Mouse (Mus musculus) heart, postnatal 36 days (tissue): ENCODE data around the gene Mtrex. TPM values are rescaled to one million over a fixed set of nuclear protein-coding genes. Genes with fewer than 3 reads are reported as not detected.

Experiments
- DNase-seq, 2 experiments: peaks; one replicate each; pipeline ENCODE4 v3.0.0; 2021 to 2022
- intact Hi-C: fragments of 180-260 bp; cut with DNase I; formaldehyde crosslinking; loops from one replicate; pipeline ENCODE4 v1.15.1; 2025
- total RNA-seq, 2 experiments: library from RNA; stranded (reverse); gene quantifications; 2 replicates each; pipeline ENCODE4 v1.2.3; 2021

The Mtrex gene
- total RNA-seq, 2 experiments from 2014 or later: 26.2 to 27.9 TPM

DNA sequence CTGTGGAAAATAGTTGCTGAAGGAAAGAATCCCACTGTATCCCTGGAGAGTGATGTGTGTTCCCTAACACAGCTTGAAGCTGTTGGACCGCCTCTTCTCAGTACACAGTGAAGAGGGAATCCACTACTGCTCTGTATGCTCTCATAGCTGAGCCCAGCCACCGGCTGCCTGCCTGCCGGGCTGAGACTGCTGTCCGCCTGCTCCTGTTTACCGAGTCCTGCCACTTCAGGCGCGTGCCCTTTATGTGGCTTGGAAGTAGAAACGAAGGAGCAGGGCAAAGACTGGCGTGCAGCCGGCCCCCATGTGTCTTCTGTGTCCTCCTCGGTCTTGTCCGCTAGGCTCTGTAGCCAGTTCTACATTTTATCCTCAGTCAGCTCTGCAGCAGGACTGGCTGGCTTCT is 92.1 kb downstream of the Mtrex start:
- DNase-seq: peak in 1 of 2 experiments; percentile 23
- intact Hi-C loops: no loop called here

DNA sequence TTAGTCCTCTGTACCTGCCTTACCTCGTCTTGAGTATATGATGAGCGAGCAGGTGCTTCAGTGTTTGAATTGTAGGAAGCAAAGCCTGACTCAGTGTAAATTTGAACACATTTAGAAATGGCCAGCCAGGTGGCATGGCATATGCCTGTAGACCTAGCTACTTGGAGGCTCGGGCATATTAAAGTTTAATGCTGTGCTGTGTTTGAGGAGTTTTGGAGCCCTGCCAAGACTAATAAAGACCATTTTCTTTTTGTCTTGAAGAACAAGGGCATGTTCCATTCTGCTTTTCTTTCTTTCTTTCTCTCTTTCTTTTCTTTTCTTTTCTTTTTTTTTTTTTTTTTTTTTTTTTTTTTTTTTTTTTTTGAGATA is 93.3 kb downstream of the Mtrex start:
- intact Hi-C loops: no loop called here
- no peak for DNase-seq

DNA sequence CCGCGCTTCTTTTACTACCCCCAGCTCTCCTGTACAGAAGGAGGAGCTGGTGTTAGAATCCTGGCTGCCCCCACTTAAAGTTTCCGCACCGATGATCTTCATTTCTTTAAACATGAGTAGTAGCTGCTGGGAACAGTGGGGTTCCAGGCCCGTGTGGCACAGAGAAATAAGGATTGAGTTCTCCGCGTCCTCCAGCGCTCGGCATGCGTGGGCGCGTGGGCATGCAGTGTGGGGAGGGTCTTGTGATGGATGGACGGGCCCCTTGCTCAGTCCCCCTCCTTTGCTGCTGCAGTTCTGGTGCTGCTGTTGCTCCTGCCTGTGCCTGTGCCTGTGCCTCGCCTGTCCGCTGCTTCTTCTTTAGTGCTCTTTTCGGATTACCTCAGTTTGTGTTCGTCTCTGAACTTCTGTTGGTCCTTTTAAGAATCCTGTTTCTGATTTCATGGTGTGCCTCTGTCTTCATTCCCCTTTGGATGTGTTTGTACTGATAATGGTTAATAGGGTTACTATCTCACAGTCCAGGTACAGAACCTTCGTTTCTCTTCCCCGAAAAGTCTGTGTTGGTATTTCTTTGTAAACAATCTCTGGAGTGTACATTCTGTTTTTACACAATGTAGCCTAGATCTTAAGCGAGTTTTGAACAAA is 93.8 kb downstream of the Mtrex start:
- no peak for DNase-seq
- intact Hi-C loops: no loop called here

DNA sequence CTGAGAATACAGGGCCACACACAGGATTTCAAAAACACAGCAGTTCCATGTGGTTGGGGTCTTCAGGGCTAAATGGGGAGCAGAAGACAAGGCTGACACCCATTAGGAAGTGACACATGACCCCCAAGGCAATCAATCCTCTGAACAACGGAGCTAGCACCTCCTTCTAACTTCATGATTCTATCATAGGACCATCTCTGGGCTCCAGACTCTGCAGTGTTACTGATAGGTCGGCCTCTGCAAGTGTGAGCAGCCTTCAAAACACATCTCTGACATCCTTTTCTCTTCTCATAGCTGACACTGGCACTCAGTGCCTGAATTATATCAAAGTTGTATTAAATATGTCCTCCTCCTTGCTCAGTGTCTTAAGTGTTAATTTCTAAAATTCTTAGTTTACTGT is 94.6 kb downstream of the Mtrex start:
- intact Hi-C loops: no loop called here
- DNase-seq: no peak

DNA sequence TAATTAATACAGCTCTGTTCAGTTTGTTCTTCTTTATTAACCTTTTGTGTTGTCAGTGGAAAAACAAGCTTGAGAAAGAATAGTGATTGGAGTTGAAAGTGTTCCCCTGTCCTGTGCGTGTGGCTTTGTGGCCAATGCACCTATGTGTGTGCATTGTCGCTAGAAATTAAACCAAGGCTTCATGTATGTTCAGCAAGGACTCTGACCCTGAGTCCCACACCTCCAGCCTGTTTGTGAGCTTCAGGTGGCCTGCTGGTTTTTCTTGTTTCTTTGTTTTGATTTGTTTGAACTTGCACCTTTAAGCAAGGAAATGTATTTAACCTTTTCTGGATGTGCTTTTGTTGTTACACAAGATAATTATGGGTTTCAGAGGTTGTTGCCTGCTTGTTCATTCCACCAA is 97.6 kb downstream of the Mtrex start:
- intact Hi-C loops: no loop called here

DNA sequence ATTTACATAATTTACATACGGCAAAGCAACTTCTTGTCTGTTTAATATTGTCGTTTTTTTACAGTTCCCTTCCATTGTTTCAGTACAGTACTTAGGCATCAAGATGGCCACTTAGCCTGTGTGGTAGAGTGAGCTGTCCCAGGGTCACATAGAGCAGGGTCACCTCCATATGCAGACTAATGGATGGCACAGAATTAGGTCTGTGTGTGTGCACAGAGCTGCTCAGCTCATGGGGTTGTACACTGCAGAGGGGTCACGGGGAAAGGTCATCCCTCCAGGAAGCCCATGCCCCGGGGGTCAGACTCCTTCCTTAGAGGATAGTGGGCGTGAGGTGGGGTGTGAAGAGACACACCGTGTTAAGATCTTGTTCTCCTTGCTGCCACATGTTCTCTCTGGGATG is 101.7 kb downstream of the Mtrex start:
- no peak for DNase-seq
- intact Hi-C loops: no loop called here

More for the DNA sequence above, 97.6 kb downstream of the Mtrex start:
- no peak for DNase-seq

DNA sequence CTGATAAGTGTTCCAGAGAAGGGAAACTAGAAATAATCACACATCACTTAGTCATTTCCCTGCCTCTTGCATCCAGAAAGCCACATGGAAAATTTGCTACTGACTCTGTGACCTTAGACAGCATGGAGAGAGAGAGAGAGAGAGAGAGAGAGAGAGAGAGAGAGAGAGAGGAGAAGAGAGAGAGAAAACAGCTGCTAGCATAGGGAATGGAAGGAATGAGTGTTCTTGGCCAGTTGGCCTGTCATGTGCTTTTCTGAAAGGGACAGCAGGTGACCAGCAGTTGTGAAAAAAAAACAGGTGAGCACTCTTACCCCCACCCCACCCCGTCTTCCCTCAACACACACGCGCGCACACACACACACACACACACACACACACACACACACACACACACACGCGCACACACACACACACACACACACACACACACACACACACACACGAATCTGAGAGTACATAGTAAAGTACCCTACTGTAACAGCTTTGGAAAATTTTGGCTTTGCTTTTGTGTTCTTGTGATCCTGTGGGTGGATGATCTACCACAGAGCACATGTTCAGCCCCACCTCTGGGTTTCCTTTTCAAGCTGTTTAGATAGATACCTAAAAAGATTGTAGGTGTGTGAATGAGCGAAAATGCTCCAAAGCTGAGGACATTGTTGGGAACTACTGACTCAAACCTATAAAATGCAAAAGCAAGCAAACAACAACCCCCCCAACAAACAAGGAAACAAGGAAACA is 103.1 kb downstream of the Mtrex start:
- intact Hi-C loops: no loop called here
- no peak for DNase-seq

DNA sequence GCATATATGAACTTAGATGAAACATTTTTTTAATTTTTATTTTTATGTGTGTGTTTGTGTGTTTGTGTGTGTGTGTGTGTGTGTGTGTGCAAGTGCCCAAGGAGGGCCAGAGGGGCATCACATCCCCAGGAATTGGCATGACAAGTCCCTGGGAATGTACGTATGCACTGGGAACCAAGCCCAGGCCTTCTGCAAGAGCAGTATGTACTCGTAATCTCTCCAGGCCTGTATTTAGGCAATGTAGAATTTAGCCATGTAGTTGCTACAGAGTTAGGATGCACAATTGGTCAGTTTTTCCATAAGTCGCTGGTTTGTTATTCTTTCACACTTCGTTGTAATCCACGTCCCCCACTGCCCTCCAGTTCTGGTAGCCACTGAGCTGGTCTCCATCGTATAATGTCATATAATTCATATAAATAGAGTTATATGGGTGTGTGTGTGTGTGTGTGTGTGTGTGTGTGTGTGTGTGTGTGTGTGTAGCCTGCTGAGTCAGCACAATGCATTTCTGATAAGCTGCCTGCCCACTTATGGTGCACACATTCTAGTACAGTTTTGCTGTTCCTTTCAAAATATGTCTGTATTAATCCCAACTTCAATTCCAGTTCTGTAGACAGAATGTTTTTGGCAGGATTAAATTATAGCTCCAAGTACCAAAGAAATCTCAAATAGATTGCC is 103.8 kb downstream of the Mtrex start:
- DNase-seq: no peak
- intact Hi-C loops: no loop called here

DNA sequence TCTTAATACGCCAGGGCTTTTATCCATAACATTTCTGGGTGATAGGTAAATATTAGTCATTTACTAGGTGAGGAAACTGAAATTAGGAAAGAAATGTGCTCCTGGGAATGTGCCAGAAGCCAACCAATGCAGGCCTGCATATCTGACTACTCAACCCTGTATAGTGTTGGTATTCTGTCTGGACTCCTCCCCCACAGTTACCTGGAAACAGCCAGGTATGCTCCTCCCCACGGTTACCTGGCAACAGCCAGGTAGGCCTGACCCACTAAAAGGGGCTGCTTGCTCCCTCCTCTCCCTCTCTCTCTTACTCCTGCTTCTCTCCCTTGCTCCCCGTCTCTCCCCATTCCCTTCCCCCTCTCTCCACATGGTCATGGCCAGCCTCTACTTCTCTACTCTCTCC is 104.8 kb downstream of the Mtrex start:
- no peak for DNase-seq
- intact Hi-C loops: no loop called here

DNA sequence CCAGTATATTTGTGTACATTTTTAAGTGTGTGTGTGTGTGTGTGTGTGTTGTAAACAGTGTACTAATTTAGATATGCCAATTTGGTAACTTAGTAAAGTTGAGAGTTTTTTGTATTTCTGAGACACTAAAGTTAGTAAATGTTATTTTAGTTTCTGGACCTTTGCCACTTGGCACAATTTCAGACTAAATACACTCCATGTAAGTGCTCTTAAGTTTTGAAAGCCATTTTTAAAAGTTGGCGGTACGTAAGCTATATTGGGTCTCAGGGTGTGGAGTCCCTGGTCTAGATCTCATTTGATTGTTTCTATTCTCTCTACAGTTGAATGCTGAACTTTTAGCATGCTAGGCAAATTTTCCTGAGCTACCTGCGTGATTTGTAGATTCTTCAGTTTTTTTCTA is 109.1 kb downstream of the Mtrex start:
- no peak for DNase-seq
- intact Hi-C loops: no loop called here

Other genes starting within 250 kb of the Mtrex start
- 10 to 100 TPM; 54.6 to 63.8 TPM for gene Plpp1, start 126.6 kb downstream of the Mtrex start, total RNA-seq
- gene Dhx29, start 56 bp upstream of the Mtrex start, total RNA-seq: 10 to 100 TPM; 13.1 to 13.2 TPM
- gene Ccno, start 60.4 kb upstream of the Mtrex start, total RNA-seq: under 1 TPM; 0.19 to 0.67 TPM
- not detected for gene Mcidas, start 66.4 kb upstream of the Mtrex start, total RNA-seq
- gene Cdc20b, start 107.7 kb upstream of the Mtrex start, total RNA-seq: not detected
- 10 to 100 TPM; 34.5 to 37.7 TPM for gene Gpx8, start 119.0 kb upstream of the Mtrex start, total RNA-seq
- gene Gzma, start 173.6 kb upstream of the Mtrex start, total RNA-seq: under 1 TPM in 1 of 2 experiments, not detected in 1; 0.51 TPM